Comparison of ENCODE assay signal across 8 mouse cellular contexts in the genomic region with DNA sequence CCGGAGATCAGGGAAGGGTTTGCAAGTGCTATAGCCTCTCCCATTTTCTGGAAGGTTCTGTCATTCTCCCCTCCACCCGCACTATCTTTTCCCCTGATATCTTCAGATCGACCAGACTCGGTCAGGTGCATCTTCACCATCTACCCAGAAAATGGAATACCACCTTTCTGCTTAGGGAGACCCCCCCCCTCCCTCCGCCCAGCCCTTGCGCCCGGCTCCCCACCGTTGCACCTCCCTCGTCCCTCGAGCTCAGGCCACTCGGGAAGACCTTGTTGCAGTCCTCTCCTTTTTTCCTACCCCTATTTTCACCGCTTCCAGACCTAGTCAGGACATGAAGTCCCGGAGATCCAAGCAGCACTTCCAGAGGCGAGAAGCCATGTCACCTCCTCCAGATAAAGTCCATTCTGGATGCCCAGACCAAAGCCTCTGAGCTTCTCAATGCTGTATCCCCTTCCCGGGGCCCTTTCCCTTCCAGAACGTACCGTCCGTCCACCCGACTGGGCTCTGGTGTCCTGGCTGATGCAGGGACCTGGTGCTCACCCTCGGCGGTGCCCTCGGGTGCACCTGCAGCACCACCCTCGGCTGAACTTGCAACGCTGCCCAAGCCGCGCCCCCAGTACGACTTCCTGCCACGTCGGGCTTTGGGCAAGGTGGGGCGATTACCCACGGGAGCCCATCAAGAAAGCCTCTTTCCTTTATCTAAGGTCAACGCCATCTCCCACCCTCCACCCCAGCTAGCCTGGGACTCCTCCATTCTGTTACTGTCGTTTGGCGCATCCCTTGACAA. TPM values are rescaled to one million over a fixed set of nuclear protein-coding genes. Genes with fewer than 3 reads are reported as not detected.
DNase-seq lines count a peak whose midpoint lies in the region; ATAC-seq lines count a peak whose summit lies in the region.

Slc35c1 (minus strand) TSS at position 618 of the 787 bp plus-strand sequence.

- H3K4me1 ChIP-seq in embryonic facial prominence, embryonic 14.5 days (ENCODE audit: control insufficient read depth, insufficient read depth, low read length): peaks cover 21% of the 10 kb centered on the region

- H3K9me3 ChIP-seq in embryonic facial prominence, embryonic 14.5 days (ENCODE audit: control insufficient read depth, low read length): no peaks in the 10 kb centered on the region

- 0 out of 2 replicates have a peak, but pooled peaks have one; percentile 6 for ATAC-seq in embryonic facial prominence, embryonic 14.5 days (ENCODE audit: low read depth)

- H3K4me3 ChIP-seq in embryonic facial prominence, embryonic 14.5 days (ENCODE audit: low read depth, low read length): peak within 1 kb of the TSS; percentile 64

- peaks cover 20% of the 10 kb centered on the region for H3K27me3 ChIP-seq in embryonic facial prominence, embryonic 14.5 days (replicated peaks; ENCODE audit: control insufficient read depth, insufficient read depth, low read length)

- WGBS in embryonic facial prominence, embryonic 14.5 days: under 1% methylated on average over 34 of the region's 34 CpGs

- H3K36me3 ChIP-seq in embryonic facial prominence, embryonic 14.5 days (ENCODE audit: control insufficient read depth, insufficient read depth, low read length): no peaks in the 10 kb centered on the region

- H3K4me2 ChIP-seq in embryonic facial prominence, embryonic 14.5 days (ENCODE audit: low read depth, low read length): peak within 1 kb of the TSS; percentile 95

- H3K27ac ChIP-seq in embryonic facial prominence, embryonic 14.5 days (replicated peaks; ENCODE audit: low read depth, low read length): no peak within 1 kb of the TSS

- peak within 1 kb of the TSS; percentile 66 for H3K9ac ChIP-seq in embryonic facial prominence, embryonic 14.5 days (ENCODE audit: low read depth, low read length)

- DNase-seq in CD4-positive helper T cell, adult 2 months (ENCODE audit: low read depth, low spot score): peak; percentile 71
- DNase-seq in T-cell, adult 2 months (ENCODE audit: low spot score): peak; percentile 66
- no peak for DNase-seq in embryonic facial prominence, embryonic 14.5 days (ENCODE audit: low spot score)
- peak; percentile 28 for DNase-seq in heart, postnatal 4 days
- no peak for DNase-seq in layer of hippocampus, postnatal 10 days (ENCODE audit: low spot score in 2 of 2)
- DNase-seq in lung, postnatal 10 days: peak; percentile 60
- DNase-seq in spleen, adult 12 weeks (ENCODE audit: low spot score): peak; percentile 37
- DNase-seq in embryo, embryonic 10 days (ENCODE audit: low spot score): no peak

RNA-seq across cellular contexts. Expression of gene Slc35c1, which starts in this region (rescaled TPM):
- 15.7 and 16.0 TPM in 2 replicates for polyA plus RNA-seq in embryonic facial prominence, embryonic 14.5 days (2014; fragmentation: Nextera tagmentation; extraction: Ambion mirVana)
- total RNA-seq in heart, postnatal 4 days (2021): 1 to 10 TPM; 5.8 to 7.5 TPM
- total RNA-seq in layer of hippocampus, postnatal 10 days (2021): 10 to 100 TPM; 17.1 to 17.2 TPM

Comparison
In these comparisons a context has a peak if more than half of its experiments do, and no peak if none do; other contexts are left out.
1. DNase-seq: peak in CD4-positive helper T cell, adult 2 months (single experiment), T-cell, adult 2 months (single experiment), heart, postnatal 4 days (single experiment), lung, postnatal 10 days (single experiment) and spleen, adult 12 weeks (single experiment); none in embryonic facial prominence, embryonic 14.5 days (single experiment), layer of hippocampus, postnatal 10 days (0 of 2) and embryo, embryonic 10 days (single experiment).